Mouse (Mus musculus): Measurements from ENCODE around the gene Clcc1. TPM values are rescaled to one million over a fixed set of nuclear protein-coding genes. Genes with fewer than 3 reads are reported as not detected.

The Clcc1 gene
- polyA plus RNA-seq, 1 experiment: 21.9 TPM

GRCm38 (mm10) chr3:108698662-108699061, 44.9 kb downstream of the Clcc1 start:
- DNase-seq (ENCODE audit: low read depth, low spot score): no peak
- 94% methylated on average over 8 of the region's 8 CpGs for WGBS

- no peak for DNase-seq (ENCODE audit: low read depth, low spot score)
- 85% methylated on average over 4 of the region's 4 CpGs for WGBS
Measured at GRCm38 (mm10) chr3:108699786-108700185, 46.1 kb downstream of the Clcc1 start.

- DNase-seq (ENCODE audit: low read depth, low spot score): no peak
- WGBS: 66% methylated on average over 1 of the region's 1 CpGs
Measured at GRCm38 (mm10) chr3:108701256-108701655, 47.5 kb downstream of the Clcc1 start.

GRCm38 (mm10) chr3:108702789-108703188, 49.1 kb downstream of the Clcc1 start:
- DNase-seq (ENCODE audit: low read depth, low spot score): no peak
- 88% methylated on average over 8 of the region's 8 CpGs for WGBS

GRCm38 (mm10) chr3:108711296-108711695, 57.6 kb downstream of the Clcc1 start:
- no peak for DNase-seq (ENCODE audit: low read depth, low spot score)
- 95% methylated on average over 5 of the region's 5 CpGs for WGBS

- 22% methylated on average over 3 of the region's 3 CpGs for WGBS
- no peak for DNase-seq (ENCODE audit: low read depth, low spot score)
Measured at GRCm38 (mm10) chr3:108713065-108713675, 59.5 kb downstream of the Clcc1 start.

GRCm38 (mm10) chr3:108714837-108715236, 61.1 kb downstream of the Clcc1 start:
- DNase-seq (ENCODE audit: low read depth, low spot score): peak; percentile 66
- WGBS: 42% methylated on average over 4 of the region's 4 CpGs

GRCm38 (mm10) chr3:108717896-108718502, 64.3 kb downstream of the Clcc1 start:
- WGBS: 57% methylated on average over 3 of the region's 3 CpGs
- DNase-seq (ENCODE audit: low read depth, low spot score): no peak

GRCm38 (mm10) chr3:108719357-108719756, 65.6 kb downstream of the Clcc1 start:
- WGBS: 32% methylated on average over 2 of the region's 2 CpGs
- no peak for DNase-seq (ENCODE audit: low read depth, low spot score)

- 45% methylated on average over 3 of the region's 3 CpGs for WGBS
- no peak for DNase-seq (ENCODE audit: low read depth, low spot score)
Measured at GRCm38 (mm10) chr3:108719761-108720160, 66.0 kb downstream of the Clcc1 start.

GRCm38 (mm10) chr3:108721076-108721991, 67.6 kb downstream of the Clcc1 start:
- DNase-seq (ENCODE audit: low read depth, low spot score): no peak
- WGBS: 2% methylated on average over 44 of the region's 44 CpGs

- DNase-seq (ENCODE audit: low read depth, low spot score): peak; percentile 81
- 4% methylated on average over 53 of the region's 53 CpGs for WGBS
Measured at GRCm38 (mm10) chr3:108722036-108722872, 68.5 kb downstream of the Clcc1 start, which contains the start of gene Gpsm2. TSS of gene Gpsm2 (minus strand) at chr3:108722309.

- DNase-seq (ENCODE audit: low read depth, low spot score): no peak
- WGBS: 88% methylated on average over 7 of the region's 7 CpGs
Measured at GRCm38 (mm10) chr3:108726413-108726812, 72.7 kb downstream of the Clcc1 start.

GRCm38 (mm10) chr3:108727344-108727743, 73.6 kb downstream of the Clcc1 start:
- no peak for DNase-seq (ENCODE audit: low read depth, low spot score)

- 89% methylated on average over 3 of the region's 3 CpGs for WGBS
- DNase-seq (ENCODE audit: low read depth, low spot score): no peak
Measured at GRCm38 (mm10) chr3:108727776-108728175, 74.1 kb downstream of the Clcc1 start.

Other genes with a start within 250 kb of the Clcc1 start
- 1.8 and 2.2 TPM in 2 replicates for gene Celsr2, start 238.4 kb upstream of the Clcc1 start, polyA plus RNA-seq (2012; rRNA removed)
- 40.1 and 40.6 TPM in 2 replicates for gene Sars, start 208.7 kb upstream of the Clcc1 start, polyA plus RNA-seq (2012; rRNA removed)
- gene 1700013F07Rik, start 119.8 kb upstream of the Clcc1 start, polyA plus RNA-seq (2012; rRNA removed): not detected in 2 replicates
- 24.4 and 27.3 TPM in 2 replicates for gene 5330417C22Rik, start 117.4 kb upstream of the Clcc1 start, polyA plus RNA-seq (2012; rRNA removed)
- 7.0 and 7.3 TPM in 2 replicates for gene Tmem167b, start 91.4 kb upstream of the Clcc1 start, polyA plus RNA-seq (2012; rRNA removed)
- 4.3 and 4.6 TPM in 2 replicates for gene Taf13, start 82.2 kb upstream of the Clcc1 start, polyA plus RNA-seq (2012; rRNA removed)
- 2.0 and 2.2 TPM in 2 replicates for gene Wdr47, start 62.6 kb upstream of the Clcc1 start, polyA plus RNA-seq (2012; rRNA removed)
- 12.2 and 18.7 TPM in 2 replicates for gene Gpsm2, start 68.4 kb downstream of the Clcc1 start, polyA plus RNA-seq (2012; rRNA removed)
- 0.38 TPM in 1 of 2 replicates, not detected in the other for gene Aknad1, start 85.7 kb downstream of the Clcc1 start, polyA plus RNA-seq (2012; rRNA removed)
- 12.2 and 16.9 TPM in 2 replicates for gene Stxbp3, start 186.6 kb downstream of the Clcc1 start, polyA plus RNA-seq (2012; rRNA removed)
- 0.11 and 0.16 TPM in 2 replicates for gene Fndc7, start 236.1 kb downstream of the Clcc1 start, polyA plus RNA-seq (2012; rRNA removed)